Mouse (Mus musculus): ENCODE measurements around the gene Trio. TPM values are rescaled to one million over a fixed set of nuclear protein-coding genes. Genes with fewer than 3 reads are reported as not detected.

The Trio gene
- polyA plus RNA-seq, 1 experiment from 2014 or later: 37.5 TPM

GRCm38 (mm10) chr15:27991892-27992593 is 33.6 kb downstream of the Trio start:
- Histone ChIP-seq H3K9ac (ENCODE audit: low read depth, low read length) (no peak overlapping the region), H3K4me2 (ENCODE audit: low read length) (no peak overlapping the region), H3K27ac (ENCODE audit: low read length) (no peak overlapping the region), H3K4me3 (ENCODE audit: low read depth, low read length) (no peak overlapping the region), H3K4me1 (ENCODE audit: control insufficient read depth, insufficient read depth, low read length) (peaks cover 57% of the 10 kb centered on the region), H3K36me3 (ENCODE audit: control insufficient read depth, insufficient read depth, low read length) (0 out of 2 replicates have a peak, but pooled peaks cover 3% of the 10 kb centered on the region), H3K27me3 (ENCODE audit: control insufficient read depth, insufficient read depth, low read depth, low read length) (no peaks in the 10 kb centered on the region), H3K9me3 (replicated peaks; ENCODE audit: control insufficient read depth, low read length, poor library complexity, severe bottlenecking) (no peaks in the 10 kb centered on the region)
- WGBS: 77% methylated on average over 6 of the region's 6 CpGs
- no peak for ATAC-seq

DNA sequence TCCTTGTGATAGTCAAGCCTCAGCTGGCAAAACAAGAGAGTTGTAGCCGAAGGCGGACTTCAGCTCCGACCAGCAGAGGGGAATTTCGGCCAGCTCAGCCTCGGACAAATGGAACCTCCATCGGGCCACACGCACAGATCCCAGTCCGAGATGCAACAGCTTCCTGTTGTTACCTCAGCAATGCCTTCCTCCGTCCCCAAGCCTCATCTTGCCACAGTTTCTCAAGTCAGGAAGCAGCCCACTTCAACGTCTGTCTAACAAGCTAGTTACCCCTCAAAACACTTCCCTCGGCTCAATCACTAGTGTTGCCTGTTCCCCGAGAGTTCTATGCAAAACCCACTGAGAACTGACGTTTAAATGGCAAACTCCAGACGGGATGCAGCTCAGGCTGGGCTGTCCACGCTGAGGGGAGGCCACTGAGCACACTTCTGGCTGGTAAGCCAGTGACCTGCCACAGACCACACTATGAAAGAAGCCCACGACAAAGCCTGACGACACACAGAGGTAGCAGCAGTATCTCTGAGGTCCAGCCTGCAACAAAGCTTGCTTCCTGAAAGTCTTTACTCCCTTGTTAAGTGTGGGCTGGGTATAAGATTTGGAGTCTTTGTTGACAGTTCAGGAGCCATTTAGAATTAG is 34.5 kb downstream of the Trio start:
- H3K36me3 ChIP-seq (ENCODE audit: control insufficient read depth, insufficient read depth, low read length): 0 out of 2 replicates have a peak, but pooled peaks cover 1% of the 10 kb centered on the region
- no peak overlapping the region for H3K9ac ChIP-seq (ENCODE audit: low read depth, low read length)
- H3K4me3 ChIP-seq (ENCODE audit: low read depth, low read length): no peak overlapping the region
- no peak overlapping the region for H3K27ac ChIP-seq (ENCODE audit: low read length)
- no peak overlapping the region for H3K4me2 ChIP-seq (ENCODE audit: low read length)
- no peaks in the 10 kb centered on the region for H3K27me3 ChIP-seq (ENCODE audit: control insufficient read depth, insufficient read depth, low read depth, low read length)
- H3K9me3 ChIP-seq (replicated peaks; ENCODE audit: control insufficient read depth, low read length, poor library complexity, severe bottlenecking): no peaks in the 10 kb centered on the region
- 86% methylated on average over 17 of the region's 17 CpGs for WGBS
- peaks cover 54% of the 10 kb centered on the region for H3K4me1 ChIP-seq (ENCODE audit: control insufficient read depth, insufficient read depth, low read length)
- no peak for ATAC-seq

DNA sequence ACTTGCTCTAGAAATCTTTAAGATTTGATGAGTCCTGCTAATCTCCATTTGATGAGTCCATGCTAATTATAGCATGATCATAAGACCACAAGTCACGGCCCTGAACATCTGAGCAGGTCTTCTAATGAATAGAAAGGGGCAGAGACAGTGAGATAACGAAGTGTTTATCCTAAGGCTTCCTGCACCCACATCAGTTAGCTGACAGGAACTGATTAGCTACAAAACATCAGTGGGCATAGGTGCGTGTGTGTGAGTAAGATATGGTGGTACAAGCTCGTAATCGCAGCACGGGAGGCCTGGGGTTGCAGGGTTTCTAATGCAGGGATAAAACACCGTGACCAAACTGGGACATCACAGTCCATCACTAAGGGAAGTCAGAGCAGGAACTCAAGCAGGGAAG is 37.7 kb downstream of the Trio start:
- 48% methylated on average over 7 of the region's 7 CpGs for WGBS
- no peak overlapping the region for H3K27ac ChIP-seq (ENCODE audit: low read length)
- H3K4me1 ChIP-seq (ENCODE audit: control insufficient read depth, insufficient read depth, low read length): peaks cover 28% of the 10 kb centered on the region
- H3K4me2 ChIP-seq (ENCODE audit: low read length): no peak overlapping the region
- no peaks in the 10 kb centered on the region for H3K27me3 ChIP-seq (ENCODE audit: control insufficient read depth, insufficient read depth, low read depth, low read length)
- no peaks in the 10 kb centered on the region for H3K36me3 ChIP-seq (ENCODE audit: control insufficient read depth, insufficient read depth, low read length)
- H3K4me3 ChIP-seq (ENCODE audit: low read depth, low read length): no peak overlapping the region
- ATAC-seq: no peak
- H3K9ac ChIP-seq (ENCODE audit: low read depth, low read length): no peak overlapping the region
- H3K9me3 ChIP-seq (replicated peaks; ENCODE audit: control insufficient read depth, low read length, poor library complexity, severe bottlenecking): no peaks in the 10 kb centered on the region

DNA sequence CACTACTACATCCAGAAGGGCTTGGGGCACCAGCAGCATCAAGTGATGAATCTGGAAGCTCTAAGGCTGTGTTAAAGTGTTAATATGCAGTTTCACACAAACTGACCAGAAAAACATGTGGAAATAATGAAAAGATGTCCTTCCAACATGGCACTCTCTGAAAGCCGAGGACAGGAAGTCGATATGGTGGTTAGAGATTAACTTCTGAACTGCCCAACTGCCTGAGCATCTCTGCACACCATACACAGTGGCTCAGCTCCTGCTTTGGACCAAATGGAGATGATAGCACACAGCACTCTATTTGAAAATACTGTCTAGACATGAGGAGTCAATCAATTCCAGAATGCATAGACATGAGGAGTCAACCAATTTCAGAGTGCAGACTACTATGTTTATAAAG is 40.8 kb downstream of the Trio start:
- no peaks in the 10 kb centered on the region for H3K27me3 ChIP-seq (ENCODE audit: control insufficient read depth, insufficient read depth, low read depth, low read length)
- no peak overlapping the region for H3K4me3 ChIP-seq (ENCODE audit: low read depth, low read length)
- WGBS: 93% methylated on average over 2 of the region's 2 CpGs
- peaks cover 31% of the 10 kb centered on the region for H3K4me1 ChIP-seq (ENCODE audit: control insufficient read depth, insufficient read depth, low read length)
- no peak for ATAC-seq
- no peaks in the 10 kb centered on the region for H3K9me3 ChIP-seq (replicated peaks; ENCODE audit: control insufficient read depth, low read length, poor library complexity, severe bottlenecking)
- H3K36me3 ChIP-seq (ENCODE audit: control insufficient read depth, insufficient read depth, low read length): no peaks in the 10 kb centered on the region
- no peak overlapping the region for H3K9ac ChIP-seq (ENCODE audit: low read depth, low read length)
- H3K4me2 ChIP-seq (ENCODE audit: low read length): no peak overlapping the region
- H3K27ac ChIP-seq (ENCODE audit: low read length): no peak overlapping the region

- no peaks in the 10 kb centered on the region for H3K9me3 ChIP-seq (replicated peaks; ENCODE audit: control insufficient read depth, low read length, poor library complexity, severe bottlenecking)
- H3K27me3 ChIP-seq (ENCODE audit: control insufficient read depth, insufficient read depth, low read depth, low read length): no peaks in the 10 kb centered on the region
- H3K27ac ChIP-seq (ENCODE audit: low read length): no peak overlapping the region
- WGBS: 71% methylated on average over 13 of the region's 13 CpGs
- no peaks in the 10 kb centered on the region for H3K36me3 ChIP-seq (ENCODE audit: control insufficient read depth, insufficient read depth, low read length)
- no peak overlapping the region for H3K4me2 ChIP-seq (ENCODE audit: low read length)
- H3K4me3 ChIP-seq (ENCODE audit: low read depth, low read length): no peak overlapping the region
- peaks cover 21% of the 10 kb centered on the region for H3K4me1 ChIP-seq (ENCODE audit: control insufficient read depth, insufficient read depth, low read length)
- no peak overlapping the region for H3K9ac ChIP-seq (ENCODE audit: low read depth, low read length)
- ATAC-seq: no peak
These were observed 43.7 kb downstream of the Trio start for GRCm38 (mm10) chr15:27981764-27982500.

GRCm38 (mm10) chr15:27981258-27981657 is 44.4 kb downstream of the Trio start:
- H3K9me3 ChIP-seq (replicated peaks; ENCODE audit: control insufficient read depth, low read length, poor library complexity, severe bottlenecking): no peaks in the 10 kb centered on the region
- ATAC-seq: no peak
- no peak overlapping the region for H3K4me2 ChIP-seq (ENCODE audit: low read length)
- peaks cover 19% of the 10 kb centered on the region for H3K4me1 ChIP-seq (ENCODE audit: control insufficient read depth, insufficient read depth, low read length)
- no peak overlapping the region for H3K27ac ChIP-seq (ENCODE audit: low read length)
- no peak overlapping the region for H3K4me3 ChIP-seq (ENCODE audit: low read depth, low read length)
- H3K9ac ChIP-seq (ENCODE audit: low read depth, low read length): no peak overlapping the region
- H3K27me3 ChIP-seq (ENCODE audit: control insufficient read depth, insufficient read depth, low read depth, low read length): no peaks in the 10 kb centered on the region
- 47% methylated on average over 3 of the region's 3 CpGs for WGBS
- H3K36me3 ChIP-seq (ENCODE audit: control insufficient read depth, insufficient read depth, low read length): no peaks in the 10 kb centered on the region

DNA sequence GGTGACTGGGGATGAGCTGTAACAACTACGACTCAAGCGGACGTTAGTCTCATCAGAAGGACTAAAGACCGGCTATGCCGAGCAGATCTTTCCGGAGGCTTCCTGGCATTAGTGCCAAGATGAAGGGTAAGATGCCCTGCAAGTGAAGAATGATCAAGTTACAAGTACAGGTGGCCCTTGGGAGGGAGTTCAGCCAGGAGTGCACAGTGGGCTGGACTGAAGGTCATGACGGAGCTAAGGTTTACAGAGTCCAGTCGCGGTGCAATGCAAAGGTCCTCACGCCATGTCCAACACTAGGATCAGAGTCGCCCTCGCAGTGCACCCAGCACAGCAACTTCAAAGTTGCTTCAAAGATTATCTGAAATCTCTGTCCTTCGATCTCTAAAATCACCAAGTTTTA is 45.2 kb downstream of the Trio start:
- Histone ChIP-seq H3K4me1 (ENCODE audit: control insufficient read depth, insufficient read depth, low read length) (peaks cover 19% of the 10 kb centered on the region), H3K4me2 (ENCODE audit: low read length) (no peak overlapping the region), H3K9ac (ENCODE audit: low read depth, low read length) (no peak overlapping the region), H3K36me3 (ENCODE audit: control insufficient read depth, insufficient read depth, low read length) (no peaks in the 10 kb centered on the region), H3K27ac (ENCODE audit: low read length) (no peak overlapping the region), H3K4me3 (ENCODE audit: low read depth, low read length) (no peak overlapping the region), H3K27me3 (ENCODE audit: control insufficient read depth, insufficient read depth, low read depth, low read length) (no peaks in the 10 kb centered on the region), H3K9me3 (replicated peaks; ENCODE audit: control insufficient read depth, low read length, poor library complexity, severe bottlenecking) (no peaks in the 10 kb centered on the region)
- ATAC-seq: no peak
- WGBS: 85% methylated on average over 13 of the region's 13 CpGs

DNA sequence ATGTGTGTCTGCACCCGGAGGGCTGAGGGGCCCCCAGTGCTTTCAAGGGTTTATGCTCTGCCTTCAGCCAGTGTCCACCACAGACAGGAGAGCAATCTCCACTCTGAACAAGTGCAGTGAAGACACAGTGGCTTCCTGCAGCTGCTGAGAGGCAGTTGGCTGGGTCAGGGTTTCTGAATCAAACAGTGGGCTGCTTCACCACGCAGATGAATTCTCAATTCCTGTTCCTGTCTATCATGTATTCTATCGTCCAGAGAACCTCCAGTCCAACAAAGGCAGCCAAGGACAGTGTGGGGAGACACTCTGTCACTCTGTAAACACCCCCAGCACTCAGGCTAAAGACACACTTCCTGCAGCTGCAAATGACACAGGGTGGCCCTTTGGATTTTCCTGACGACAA is 48.7 kb downstream of the Trio start:
- no peaks in the 10 kb centered on the region for H3K27me3 ChIP-seq (ENCODE audit: control insufficient read depth, insufficient read depth, low read depth, low read length)
- no peak overlapping the region for H3K9ac ChIP-seq (ENCODE audit: low read depth, low read length)
- no peaks in the 10 kb centered on the region for H3K36me3 ChIP-seq (ENCODE audit: control insufficient read depth, insufficient read depth, low read length)
- peaks cover 21% of the 10 kb centered on the region for H3K4me1 ChIP-seq (ENCODE audit: control insufficient read depth, insufficient read depth, low read length)
- no peaks in the 10 kb centered on the region for H3K9me3 ChIP-seq (replicated peaks; ENCODE audit: control insufficient read depth, low read length, poor library complexity, severe bottlenecking)
- no peak overlapping the region for H3K4me3 ChIP-seq (ENCODE audit: low read depth, low read length)
- ATAC-seq: no peak
- H3K27ac ChIP-seq (ENCODE audit: low read length): no peak overlapping the region
- 67% methylated on average over 4 of the region's 4 CpGs for WGBS
- H3K4me2 ChIP-seq (ENCODE audit: low read length): no peak overlapping the region

DNA sequence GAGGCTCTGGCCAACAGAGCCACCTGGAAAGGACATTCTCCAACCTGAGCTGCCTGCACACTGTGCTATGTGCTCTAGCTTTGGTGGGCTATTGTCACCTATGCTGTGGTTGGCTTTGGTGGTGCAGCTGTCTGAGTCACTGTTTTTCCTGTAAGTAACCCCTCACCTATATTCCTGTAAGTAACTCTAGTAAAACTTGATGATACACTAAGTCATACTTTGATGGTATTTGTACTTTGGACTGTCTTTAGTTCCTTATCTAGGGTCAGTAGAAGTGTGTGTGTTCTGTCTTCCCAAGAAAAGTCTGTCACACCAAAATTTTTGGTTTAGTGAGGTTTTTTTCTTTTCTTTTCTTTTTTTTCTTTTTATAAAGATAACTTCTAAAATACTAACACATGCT is 49.3 kb downstream of the Trio start:
- no peak for ATAC-seq
- Histone ChIP-seq H3K4me2 (ENCODE audit: low read length) (no peak overlapping the region), H3K9me3 (replicated peaks; ENCODE audit: control insufficient read depth, low read length, poor library complexity, severe bottlenecking) (no peaks in the 10 kb centered on the region), H3K9ac (ENCODE audit: low read depth, low read length) (no peak overlapping the region), H3K27ac (ENCODE audit: low read length) (no peak overlapping the region), H3K4me1 (ENCODE audit: control insufficient read depth, insufficient read depth, low read length) (peaks cover 15% of the 10 kb centered on the region), H3K27me3 (ENCODE audit: control insufficient read depth, insufficient read depth, low read depth, low read length) (no peaks in the 10 kb centered on the region), H3K4me3 (ENCODE audit: low read depth, low read length) (no peak overlapping the region), H3K36me3 (ENCODE audit: control insufficient read depth, insufficient read depth, low read length) (no peaks in the 10 kb centered on the region)
